Mouse (Mus musculus): ENCODE results near the gene Cuedc2.

DNA sequence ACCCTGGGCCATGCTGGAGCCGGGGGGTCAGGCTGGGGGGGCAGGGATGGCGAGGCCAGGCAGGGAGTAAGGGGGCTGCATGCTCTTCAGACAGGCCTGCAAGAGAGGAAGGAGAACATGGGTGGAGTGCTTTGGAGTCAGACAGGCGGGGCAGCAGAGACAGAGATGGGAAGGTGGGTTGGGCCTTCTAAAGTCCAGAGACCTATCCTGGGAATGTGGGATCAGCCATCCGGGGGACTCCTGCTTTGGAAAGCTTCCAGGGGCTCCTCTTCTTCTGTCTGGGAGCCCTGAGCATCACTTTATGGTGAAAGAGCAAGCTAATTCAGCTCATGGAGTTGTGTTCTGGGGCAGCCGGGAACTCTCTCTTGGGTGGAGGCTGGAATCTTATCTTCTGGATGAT is 13.6 kb downstream of the Cuedc2 start:
- no peak for TF ChIP-seq CTCF (IDR thresholded peaks at IDR 0.05; ENCODE audit: low read depth)
- TF ChIP-seq EP300 (IDR thresholded peaks at IDR 0.05; ENCODE audit: low read depth) = no peak
